Mouse (Mus musculus) lung, postnatal 0 days (tissue): ENCODE measurements around the gene Nck2.

ENCODE experiments used
- CTCF ChIP-seq: IDR thresholded peaks from 2 replicates; pipeline ENCODE4 v1.5.1; 2016; ENCODE audit warnings: antibody characterized with exemption, mild to moderate bottlenecking
- EP300 ChIP-seq: IDR thresholded peaks from 2 replicates; pipeline ENCODE4 v1.6.1; 2016; ENCODE audit warnings: antibody characterized with exemption, mild to moderate bottlenecking, control low read depth

DNA sequence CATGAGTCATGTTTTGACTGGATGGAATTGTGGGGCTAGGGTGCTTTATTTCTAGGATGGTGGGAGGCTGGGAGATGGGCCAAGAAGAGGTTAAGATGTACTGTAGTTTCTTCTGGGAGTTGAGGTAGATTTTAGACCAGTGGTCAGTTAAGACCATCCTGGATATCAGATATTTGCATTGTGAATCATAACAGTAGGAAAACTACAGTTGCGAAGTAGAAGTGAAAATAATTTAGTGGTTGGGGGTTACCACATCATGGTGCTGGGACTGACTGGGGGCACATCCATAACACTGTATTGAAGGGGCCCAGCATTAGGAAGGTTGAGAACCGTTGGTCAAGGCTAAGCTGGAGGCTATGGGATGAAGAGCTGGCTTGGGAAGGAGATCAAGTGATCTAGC lies 1.8 kb upstream of the Nck2 start:
- no peak for TF ChIP-seq CTCF
- TF ChIP-seq EP300: no peak
